Mouse (Mus musculus): ENCODE data around the gene Nlrp4c. TPM values are rescaled to one million over a fixed set of nuclear protein-coding genes. Genes with fewer than 3 reads are reported as not detected.
"Not testable (repeated sequence)": the region's sequence is repeated elsewhere in the genome, so short reads cannot be mapped to it uniquely, and the experiment has no call there.

Gene Nlrp4c
- polyA plus RNA-seq (2017; shearing (Covaris generic)), result not detected

DNA sequence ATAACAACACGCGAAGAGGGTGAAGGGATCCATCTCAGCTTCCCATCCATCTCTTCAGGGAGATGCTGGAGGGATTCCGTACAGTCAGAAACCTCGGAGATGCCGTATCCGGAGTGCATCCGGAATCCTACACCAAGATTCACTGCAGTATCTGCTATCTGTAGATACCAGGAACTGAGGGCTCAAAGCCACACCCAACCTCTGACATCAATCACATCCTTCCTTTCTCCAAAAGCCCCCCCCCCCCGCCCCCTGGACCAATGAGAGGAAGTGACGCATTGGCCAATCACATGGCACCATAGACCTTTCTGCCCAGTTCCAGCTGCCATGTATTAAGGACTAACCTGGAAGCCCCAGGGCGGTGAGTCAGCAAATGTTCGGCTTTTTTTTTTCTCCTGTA, at the start of gene Nlrp4c:
Gene Nlrp4c, plus strand, starts transcription at position 301 of the 400 bp plus-strand sequence.
- no peak for ATAC-seq

DNA sequence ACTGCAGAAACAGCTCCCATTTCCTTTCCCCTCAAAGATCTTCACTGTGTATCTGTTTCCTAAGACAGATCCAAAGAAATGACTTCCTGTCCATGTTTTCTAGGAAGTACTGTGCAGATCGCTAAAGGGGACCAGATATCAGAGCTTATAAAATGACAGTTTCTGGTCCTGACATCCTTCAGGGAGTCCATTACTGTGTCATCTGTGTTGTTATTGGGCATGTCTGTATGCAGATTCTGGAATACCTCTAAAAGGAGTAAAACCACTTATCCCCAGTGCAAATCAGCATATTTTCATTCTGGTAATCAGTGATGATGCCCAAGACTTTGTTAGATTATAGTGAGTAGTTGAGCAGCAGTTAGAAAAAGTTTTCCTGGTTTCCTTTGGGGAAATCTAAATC, 34.1 kb upstream of the Nlrp4c start, which contains the start of gene Vmn1r65:
Gene Vmn1r65, minus strand, starts transcription at position 101 of the 400 bp plus-strand sequence.
- ATAC-seq, result no peak

DNA sequence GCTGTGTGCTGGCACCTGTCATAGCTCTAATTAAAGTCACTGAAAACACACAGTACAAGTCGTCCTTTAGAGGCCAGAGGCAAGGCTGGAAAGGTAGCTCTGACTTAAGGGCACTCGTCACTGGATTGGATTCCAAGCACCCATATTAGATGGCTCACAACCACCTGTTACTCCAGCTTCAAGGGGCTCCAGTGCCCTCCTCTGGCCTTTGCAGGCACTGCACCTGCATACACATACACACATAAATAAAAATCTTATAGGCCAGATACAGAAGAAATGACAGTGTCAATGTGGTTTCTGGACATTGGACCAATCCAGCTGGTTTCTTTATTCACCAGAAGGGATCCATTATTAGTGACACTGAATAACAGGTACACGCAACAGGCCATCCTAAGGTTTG, 74.5 kb downstream of the Nlrp4c start:
- ATAC-seq, result no peak

DNA sequence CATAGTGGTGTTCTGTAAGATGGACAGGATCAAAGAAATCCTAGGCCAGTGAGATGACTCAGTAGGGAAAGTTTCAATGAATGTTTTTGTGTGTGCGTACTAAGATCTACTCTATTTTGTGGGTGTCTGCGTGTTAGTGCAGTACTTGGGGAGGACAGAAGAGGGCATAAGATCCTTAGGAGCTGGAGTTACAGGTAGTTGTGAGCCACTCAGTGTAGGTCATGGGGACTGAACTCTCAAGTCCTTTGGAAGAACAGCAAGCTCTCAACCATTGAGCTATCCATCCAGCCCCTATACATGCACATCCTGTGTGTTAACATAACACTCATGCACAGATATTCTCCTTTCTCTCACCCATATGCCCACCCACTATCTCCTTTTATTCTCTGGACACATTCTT, 75.1 kb downstream of the Nlrp4c start:
- not testable (repeated sequence) for ATAC-seq

DNA sequence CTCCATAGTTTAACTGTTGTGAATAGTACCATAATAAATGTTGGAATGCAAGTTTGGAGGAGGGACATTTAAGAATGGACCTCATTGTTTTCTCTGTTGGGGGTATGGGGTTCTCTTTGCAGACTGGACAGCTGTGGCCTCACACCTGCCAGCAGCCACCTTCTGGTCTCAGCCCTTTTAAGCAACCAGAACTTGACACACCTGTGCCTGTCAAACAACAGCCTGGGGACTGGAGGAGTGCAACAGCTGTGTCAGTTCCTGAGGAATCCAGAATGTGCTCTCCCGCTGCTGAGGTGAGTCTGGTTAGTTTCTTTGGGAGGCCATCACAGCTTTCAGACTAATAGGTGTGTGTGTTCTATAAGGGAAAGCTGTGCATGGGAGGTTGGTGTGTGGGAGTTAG, 76.2 kb downstream of the Nlrp4c start:
- ATAC-seq, result not testable (repeated sequence)

DNA sequence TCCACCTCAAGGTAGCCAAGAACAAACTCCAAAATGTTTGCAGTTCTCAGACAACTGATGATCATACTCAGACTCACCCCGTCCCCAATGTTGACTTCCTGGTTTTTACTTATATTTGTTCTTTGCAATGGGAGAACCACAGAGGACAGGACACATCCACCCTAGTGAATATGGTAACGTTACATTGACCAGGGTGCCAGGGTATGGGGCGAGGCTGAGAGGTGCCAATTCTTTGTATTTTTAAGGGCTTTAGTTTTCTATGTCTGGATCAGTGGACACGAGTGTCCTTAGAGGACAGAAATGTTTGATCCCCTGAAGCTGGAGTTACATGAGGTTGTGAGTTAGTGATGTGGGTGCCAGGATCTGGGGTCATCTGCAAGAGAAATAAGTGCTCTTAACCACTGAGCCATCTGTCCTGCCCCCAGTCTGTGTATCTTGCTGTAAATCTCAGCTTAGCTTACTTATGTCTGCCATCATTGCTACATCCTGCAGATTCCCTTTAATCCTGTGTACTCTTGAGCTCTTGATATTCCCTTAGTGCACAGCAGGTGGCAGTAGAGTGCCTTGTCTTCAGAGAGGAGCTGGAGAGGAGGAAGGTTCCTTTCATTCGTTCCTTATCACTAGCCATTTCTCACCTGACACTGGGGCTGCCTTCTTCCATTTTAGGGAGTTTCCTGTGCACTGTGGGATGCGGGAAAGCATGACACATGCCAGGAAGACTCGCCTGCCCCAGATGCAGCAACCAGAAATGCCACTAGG, 81.9 kb downstream of the Nlrp4c start:
- peak; percentile 92 for ATAC-seq

DNA sequence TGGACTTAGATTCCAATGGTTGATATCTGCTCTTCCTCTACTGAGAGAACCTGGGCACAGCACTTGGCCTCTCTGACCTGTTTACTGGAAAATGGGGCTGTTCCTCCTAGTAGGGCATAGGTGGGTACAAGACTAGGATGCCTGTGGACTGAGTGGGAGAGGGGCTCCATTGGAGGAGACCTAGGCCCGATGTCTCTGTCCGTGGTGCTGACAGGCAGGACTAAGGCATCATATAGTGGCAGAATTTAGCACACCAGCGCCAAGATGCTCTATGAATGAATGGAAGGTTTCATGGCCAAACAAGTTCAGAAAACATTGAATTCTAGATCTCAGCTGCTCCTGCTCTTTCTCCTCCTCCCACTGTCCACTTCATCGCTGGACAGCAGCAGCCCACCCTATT, 85.4 kb downstream of the Nlrp4c start:
- ATAC-seq, result no peak

DNA sequence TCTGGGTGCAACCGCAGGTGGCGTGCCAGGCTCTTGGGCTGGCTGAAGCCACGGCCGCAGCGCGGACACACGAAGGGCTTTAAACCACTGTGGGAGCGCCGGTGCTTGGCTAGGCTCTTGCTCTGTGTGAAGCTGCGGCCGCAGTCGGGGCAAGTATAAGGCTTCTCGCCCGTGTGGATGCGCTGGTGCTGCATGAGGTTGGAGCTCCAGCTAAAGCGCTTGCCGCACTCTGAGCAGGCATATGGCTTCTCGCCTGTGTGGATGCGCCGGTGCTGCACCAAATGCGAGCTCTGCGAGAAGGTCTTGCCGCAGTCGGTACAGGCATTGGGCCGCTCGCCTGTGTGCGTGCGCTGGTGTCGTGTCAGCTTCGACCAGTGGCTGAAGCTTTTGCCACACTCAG, 87.7 kb downstream of the Nlrp4c start:
- ATAC-seq, result no peak

DNA sequence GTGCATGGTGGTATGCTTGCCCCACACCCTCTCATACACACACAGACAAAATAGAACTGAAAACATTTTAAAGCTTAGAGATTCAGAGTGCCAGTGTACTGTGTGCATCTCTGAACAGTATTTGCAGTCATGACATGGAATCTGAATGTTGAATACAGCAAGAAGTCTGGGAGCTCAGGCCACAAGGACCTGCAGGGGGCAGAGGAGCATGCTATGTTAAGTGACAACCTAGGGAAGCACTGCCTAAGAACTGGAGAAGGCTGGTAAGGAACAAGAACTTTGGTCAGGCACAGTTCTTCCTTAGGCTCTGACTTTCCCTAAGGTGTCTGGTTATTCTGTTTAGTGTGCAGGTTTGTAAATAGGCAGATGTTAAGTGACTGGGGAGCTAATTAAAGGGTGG, 91.5 kb downstream of the Nlrp4c start:
- ATAC-seq, result no peak

DNA sequence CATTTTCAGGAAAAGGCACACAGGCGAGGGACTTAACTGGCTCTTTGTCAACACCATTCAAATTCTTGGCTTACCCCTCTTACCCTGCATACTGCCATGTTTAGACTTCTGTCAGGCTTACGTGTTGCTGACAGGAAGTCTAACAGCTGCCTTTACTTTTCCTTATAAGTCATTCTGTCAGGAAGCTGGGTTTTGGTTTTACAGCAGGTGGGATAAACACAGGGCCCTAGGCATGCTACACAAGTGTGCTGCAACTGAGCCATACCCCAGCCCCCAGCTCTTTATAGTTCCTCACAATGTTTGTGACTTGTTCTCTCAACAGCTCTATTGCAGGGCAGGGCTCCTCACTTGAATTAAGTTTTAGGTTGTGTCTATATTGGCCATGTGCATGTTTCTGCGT, 94.3 kb downstream of the Nlrp4c start:
- ATAC-seq, result no peak

DNA sequence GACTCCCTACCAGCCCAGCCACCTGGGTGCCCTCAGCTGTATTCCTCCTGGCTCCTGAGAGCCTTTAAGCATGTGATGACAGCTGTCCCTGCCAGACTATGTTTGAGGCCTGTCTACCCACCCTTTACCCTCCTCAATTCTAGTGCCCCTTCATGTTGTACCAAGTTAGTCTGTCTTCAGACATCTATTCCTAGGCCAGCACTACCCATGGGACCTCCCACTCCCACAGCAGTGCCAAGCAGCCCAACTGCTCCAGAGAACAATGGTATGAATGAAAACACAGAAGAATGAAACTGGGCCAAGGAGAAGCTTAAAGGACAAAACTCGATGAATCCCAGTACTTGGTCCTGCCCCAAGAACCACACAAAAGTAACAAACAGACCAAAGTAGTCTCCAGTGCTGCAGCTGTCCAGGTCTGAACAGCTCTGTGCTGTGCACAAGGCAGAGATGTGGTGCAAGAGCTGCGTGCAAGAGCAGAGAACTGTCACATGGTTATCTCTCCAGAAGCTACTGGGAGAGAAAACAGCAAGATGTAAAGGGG, 99.1 kb downstream of the Nlrp4c start:
- ATAC-seq, result no peak

DNA sequence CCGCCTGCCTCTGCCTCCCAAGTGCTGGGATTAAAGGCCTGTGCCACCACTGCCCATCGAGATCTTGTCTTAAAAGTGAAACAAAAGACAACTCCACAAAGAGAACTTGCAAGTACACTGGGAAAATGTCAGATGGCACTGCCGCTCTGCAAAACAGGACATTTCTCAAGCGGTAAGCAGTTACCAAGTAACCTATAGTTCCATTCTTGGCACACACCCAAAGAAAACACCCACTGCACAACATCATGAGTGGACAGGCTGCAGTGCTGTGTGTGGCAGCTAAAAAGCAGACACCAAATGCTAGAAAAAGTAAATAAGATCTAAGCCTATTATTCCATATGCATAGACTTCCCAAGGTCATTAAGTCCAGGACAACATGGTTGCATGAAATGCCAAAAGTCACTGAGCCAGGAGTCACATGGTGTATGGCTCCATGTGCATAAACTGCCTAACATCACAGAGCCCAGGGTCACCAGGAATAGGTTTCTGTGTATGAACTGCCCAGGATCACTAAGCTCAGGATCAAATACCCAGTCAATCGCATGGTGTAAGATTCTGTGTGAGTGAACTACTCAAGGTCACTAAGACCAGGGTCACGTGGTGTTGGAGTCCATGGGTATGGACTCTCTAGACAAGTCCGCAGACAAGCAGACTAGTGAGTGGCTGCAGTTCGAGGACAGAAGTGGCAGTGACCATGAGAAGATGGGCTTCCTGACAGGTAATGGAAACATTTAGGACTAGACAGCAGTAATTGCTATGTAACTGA, 100.6 kb downstream of the Nlrp4c start:
- ATAC-seq, result no peak

DNA sequence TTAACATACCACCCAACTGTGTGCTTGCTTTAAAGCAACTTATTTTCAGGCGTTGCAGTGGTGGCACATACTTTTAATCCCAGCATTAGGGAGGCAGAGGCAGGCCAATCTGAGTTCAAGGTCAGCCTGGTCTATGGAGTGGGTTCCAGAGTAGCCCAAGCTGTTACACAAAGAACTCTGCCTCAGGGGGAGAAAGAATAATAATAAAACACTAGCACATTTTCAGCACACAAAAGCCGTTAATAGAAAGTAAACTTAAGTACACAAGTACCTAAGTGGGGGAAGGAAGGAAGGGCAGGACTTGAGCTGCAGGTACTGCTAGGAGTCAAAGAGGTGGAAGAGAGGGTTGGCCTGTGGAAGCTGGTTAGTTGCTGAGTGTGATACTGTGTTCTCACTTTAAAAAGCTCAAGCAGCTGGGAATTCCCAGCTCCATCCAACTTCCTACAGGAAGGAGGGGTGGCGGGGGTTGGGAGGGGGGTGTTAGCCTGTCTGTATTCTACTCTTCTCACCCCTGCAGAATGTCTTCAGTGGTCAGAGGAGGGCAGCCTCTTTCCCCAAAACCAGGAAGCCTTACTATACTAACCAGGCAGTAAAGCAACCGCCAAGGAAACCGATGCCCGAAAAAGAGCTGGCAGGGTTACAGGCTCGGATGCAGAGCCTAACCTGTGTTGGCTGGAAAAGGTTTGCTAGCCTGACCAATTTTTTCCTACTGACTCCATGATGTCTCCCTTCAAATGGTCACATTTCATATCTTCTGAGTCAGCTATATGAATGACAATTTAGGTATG, 101.4 kb downstream of the Nlrp4c start:
- no peak for ATAC-seq

DNA sequence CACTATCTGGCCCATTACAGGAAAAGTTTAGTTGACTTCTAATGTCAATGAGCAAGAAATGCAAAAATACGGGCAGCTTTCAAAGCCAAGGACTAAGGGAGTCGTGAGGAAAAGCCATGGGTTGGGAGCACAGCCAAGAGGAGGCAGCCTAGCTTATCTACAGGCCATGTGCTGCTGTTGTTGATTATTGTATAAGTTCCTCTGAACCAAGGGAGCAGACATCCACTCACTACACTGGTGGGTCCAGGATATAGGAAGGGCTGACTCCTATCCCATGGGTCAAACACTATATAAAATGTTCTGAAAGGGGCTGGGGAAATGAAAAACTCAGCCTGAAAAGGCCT, 102.0 kb downstream of the Nlrp4c start:
- ATAC-seq, result no peak

DNA sequence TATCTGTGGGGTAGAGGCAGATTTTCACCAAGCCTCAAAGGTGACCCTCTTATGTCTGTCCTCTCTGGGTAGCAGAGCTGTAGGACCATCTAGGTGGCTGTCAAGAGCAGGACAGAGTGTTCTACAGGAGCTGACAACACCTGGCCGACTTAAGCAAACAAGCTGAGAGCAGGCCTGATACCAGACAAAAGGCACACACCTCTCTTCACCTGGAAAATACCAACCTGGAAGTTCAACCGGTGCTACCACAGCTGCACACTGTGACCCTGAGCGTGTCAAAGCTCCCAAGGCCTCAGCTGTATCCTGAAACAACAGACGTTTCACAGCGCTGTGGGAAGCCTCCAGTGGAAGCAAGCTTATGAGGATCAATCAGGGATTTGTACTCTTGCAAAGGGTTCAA, 102.7 kb downstream of the Nlrp4c start:
- ATAC-seq, result no peak

DNA sequence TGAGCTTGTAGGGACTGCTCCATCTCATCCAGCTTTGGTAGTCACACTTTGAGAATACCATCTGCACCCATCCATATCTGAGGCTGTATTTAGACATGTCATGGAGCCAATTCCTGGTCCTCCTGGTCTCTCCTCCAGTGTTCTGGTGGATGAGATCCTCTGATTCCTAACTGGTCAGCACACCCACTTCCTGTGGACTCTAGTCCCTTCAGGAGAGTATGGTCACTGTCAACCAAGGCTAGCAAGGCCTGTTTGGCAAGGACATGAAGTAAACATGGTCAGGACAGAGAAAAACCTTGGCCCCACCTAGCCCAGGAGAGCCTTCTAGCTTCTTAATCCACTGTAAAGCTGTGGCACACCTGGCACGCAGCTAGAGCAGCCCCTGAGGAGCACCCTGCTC, 106.3 kb downstream of the Nlrp4c start:
- no peak for ATAC-seq

DNA sequence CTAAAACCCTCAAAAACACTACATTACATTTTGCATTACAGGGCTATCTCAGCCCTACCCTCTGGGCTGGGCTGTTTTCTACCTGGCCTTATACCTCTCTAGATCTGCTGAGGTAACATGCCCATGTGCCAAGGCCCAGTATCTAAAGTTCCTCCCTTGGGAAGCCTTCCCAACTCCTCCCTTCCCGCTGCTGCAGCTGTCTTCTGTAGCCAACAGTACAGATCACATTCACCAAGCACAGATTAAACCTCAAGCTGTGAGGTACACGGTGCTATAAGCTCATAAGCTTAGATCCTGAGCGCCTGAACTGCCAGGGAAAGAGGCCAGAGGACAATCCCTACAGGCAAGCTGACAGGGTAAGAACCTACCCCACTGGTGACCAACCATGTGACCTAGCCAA, 107.1 kb downstream of the Nlrp4c start:
- ATAC-seq, result no peak

DNA sequence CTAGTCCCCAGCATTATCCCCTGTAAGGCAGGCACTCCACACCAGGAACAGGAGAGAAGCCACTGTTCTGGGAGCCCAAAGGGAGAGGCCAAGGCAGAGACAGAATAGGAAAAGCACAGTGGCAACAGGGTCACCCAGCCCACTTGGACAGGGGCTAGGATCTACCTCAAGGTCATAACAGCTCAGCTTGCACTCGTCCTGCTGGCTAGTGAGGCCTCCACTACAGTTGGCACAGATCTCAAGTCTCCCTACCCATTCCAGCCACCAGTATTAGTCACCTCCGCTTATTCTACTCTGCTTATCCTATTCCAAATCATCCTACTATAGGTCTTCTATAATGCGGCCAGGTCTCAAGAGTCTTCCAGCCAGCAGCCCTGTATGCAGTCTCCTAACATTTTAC, 108.2 kb downstream of the Nlrp4c start:
- ATAC-seq, result no peak

DNA sequence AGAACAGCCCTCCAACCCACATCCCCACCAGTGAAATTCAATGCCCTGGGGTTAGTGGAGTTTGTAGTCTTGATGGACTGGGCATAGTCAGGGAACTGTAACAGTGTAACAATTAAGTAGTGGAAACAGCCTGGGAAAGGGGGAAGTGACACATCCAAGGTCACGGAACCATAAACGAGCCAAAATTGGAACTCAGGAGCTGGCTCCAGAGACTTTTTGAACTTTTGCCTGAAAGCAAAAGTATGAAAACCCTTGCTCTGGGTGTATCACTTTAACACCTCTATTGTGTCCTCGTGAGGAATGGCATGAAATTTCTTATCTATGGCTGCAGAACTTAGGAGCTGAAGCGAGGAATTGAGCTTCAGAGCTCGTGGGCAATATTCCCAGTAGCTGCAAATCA, 109.2 kb downstream of the Nlrp4c start:
- ATAC-seq, result no peak

Measured in activated CD4-positive, CD25-positive, alpha-beta regulatory T cell, adult 4 months (primary cell).